Mouse (Mus musculus): ENCODE results near the gene Aif1. TPM values are rescaled to one million over a fixed set of nuclear protein-coding genes. Genes with fewer than 3 reads are reported as not detected.

The Aif1 gene
- polyA plus RNA-seq, 1 experiment from 2014 or later, result 7.3 TPM

DNA sequence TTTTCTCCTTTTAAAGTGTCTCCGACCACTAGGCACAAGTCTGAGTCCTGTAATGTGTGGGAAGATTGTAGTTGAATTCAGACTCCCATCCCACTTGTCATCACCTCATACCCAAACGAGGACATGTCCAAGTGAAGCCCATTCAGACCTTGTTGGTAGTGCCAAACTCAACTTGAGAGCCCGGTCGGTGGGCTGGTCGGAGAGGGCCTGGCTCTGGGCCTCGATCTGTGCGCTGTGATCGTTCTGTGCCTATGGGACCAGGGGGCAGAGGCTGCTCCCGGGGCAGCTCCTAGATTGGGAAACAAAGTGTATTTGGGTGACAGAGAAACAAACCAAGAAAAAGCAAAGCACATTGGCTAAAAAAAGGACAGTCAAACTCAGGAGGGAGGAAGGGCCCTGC, 22.8 kb downstream of the Aif1 start:
- no peaks in the 10 kb centered on the region for H3K27me3 ChIP-seq (replicated peaks)
- no peaks in the 10 kb centered on the region for H3K4me1 ChIP-seq
- ATAC-seq (replicated peaks), result no peak
- H3K4me2 ChIP-seq, result no peak overlapping the region
- 94% methylated on average over 9 of the region's 9 CpGs for WGBS
- H3K4me3 ChIP-seq, result no peak overlapping the region
- H3K9ac ChIP-seq, result no peak overlapping the region
- H3K9me3 ChIP-seq, result no peaks in the 10 kb centered on the region
- H3K27ac ChIP-seq, result no peak overlapping the region
- peaks cover 97% of the 10 kb centered on the region for H3K36me3 ChIP-seq (replicated peaks)

GRCm38 (mm10) chr17:35152121-35152520, 23.7 kb downstream of the Aif1 start:
- no peaks in the 10 kb centered on the region for H3K27me3 ChIP-seq (replicated peaks)
- WGBS, result 92% methylated on average over 4 of the region's 4 CpGs
- ATAC-seq (replicated peaks), result no peak
- H3K4me2 ChIP-seq, result no peak overlapping the region
- H3K4me1 ChIP-seq, result no peaks in the 10 kb centered on the region
- H3K9me3 ChIP-seq, result no peaks in the 10 kb centered on the region
- H3K9ac ChIP-seq, result no peak overlapping the region
- H3K27ac ChIP-seq, result no peak overlapping the region
- peaks cover 95% of the 10 kb centered on the region for H3K36me3 ChIP-seq (replicated peaks)
- no peak overlapping the region for H3K4me3 ChIP-seq

- H3K27me3 ChIP-seq (replicated peaks), result no peaks in the 10 kb centered on the region
- no peak overlapping the region for H3K9ac ChIP-seq
- 0 out of 2 replicates have a peak overlapping the region, but pooled peaks have one; percentile 45 for H3K27ac ChIP-seq
- no peak for ATAC-seq (replicated peaks)
- 72% methylated on average over 5 of the region's 5 CpGs for WGBS
- H3K4me2 ChIP-seq, result no peak overlapping the region
- H3K4me1 ChIP-seq, result no peaks in the 10 kb centered on the region
- no peak overlapping the region for H3K4me3 ChIP-seq
- H3K9me3 ChIP-seq, result no peaks in the 10 kb centered on the region
- H3K36me3 ChIP-seq (replicated peaks), result peaks cover 95% of the 10 kb centered on the region
Measured at GRCm38 (mm10) chr17:35147922-35148639, 27.8 kb downstream of the Aif1 start.

DNA sequence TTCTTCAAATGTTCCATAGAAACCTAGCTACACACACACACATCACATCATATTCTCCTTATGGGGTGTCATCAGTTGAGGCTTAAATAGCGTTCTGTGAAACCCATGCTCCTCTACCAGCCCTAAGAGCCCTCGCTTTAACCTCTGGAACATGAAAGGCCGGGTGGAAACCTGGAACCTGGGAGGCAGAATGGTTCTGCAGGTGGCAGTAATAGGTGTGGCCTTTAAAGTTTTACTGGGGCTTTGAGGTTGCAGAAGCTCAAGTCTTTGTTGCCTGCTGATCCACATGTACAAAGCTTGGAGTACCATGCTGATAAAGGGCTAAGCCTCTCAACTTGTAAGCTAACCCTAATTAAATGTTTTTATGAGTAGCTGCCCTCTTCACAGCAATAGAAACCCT, 28.5 kb downstream of the Aif1 start:
- no peak overlapping the region for H3K4me3 ChIP-seq
- H3K27me3 ChIP-seq (replicated peaks), result no peaks in the 10 kb centered on the region
- ATAC-seq (replicated peaks), result no peak
- H3K9me3 ChIP-seq, result no peaks in the 10 kb centered on the region
- H3K36me3 ChIP-seq (replicated peaks), result peaks cover 95% of the 10 kb centered on the region
- H3K4me2 ChIP-seq, result no peak overlapping the region
- H3K4me1 ChIP-seq, result no peaks in the 10 kb centered on the region
- peak overlapping the region; percentile 45; the same call in 1 of the 2 replicates for H3K27ac ChIP-seq
- 65% methylated on average over 3 of the region's 3 CpGs for WGBS
- no peak overlapping the region for H3K9ac ChIP-seq

- 88% methylated on average over 5 of the region's 5 CpGs for WGBS
- H3K4me1 ChIP-seq, result no peaks in the 10 kb centered on the region
- ATAC-seq (replicated peaks), result no peak
- H3K9me3 ChIP-seq, result no peaks in the 10 kb centered on the region
- H3K9ac ChIP-seq, result no peak overlapping the region
- H3K36me3 ChIP-seq (replicated peaks), result peaks cover 95% of the 10 kb centered on the region
- no peak overlapping the region for H3K4me3 ChIP-seq
- H3K27me3 ChIP-seq (replicated peaks), result no peaks in the 10 kb centered on the region
- no peak overlapping the region for H3K27ac ChIP-seq
- no peak overlapping the region for H3K4me2 ChIP-seq
Measured at GRCm38 (mm10) chr17:35146139-35146538, 29.7 kb downstream of the Aif1 start.

GRCm38 (mm10) chr17:35141971-35142370, 33.9 kb downstream of the Aif1 start:
- Histone ChIP-seq H3K9me3 (no peaks in the 10 kb centered on the region), H3K4me3 (no peak overlapping the region), H3K4me2 (no peak overlapping the region), H3K9ac (no peak overlapping the region), H3K36me3 (replicated peaks) (peaks cover 88% of the 10 kb centered on the region), H3K4me1 (peaks cover 20% of the 10 kb centered on the region), H3K27ac (no peak overlapping the region), H3K27me3 (replicated peaks) (no peaks in the 10 kb centered on the region)
- no peak for ATAC-seq (replicated peaks)
- WGBS, result 89% methylated on average over 6 of the region's 6 CpGs

DNA sequence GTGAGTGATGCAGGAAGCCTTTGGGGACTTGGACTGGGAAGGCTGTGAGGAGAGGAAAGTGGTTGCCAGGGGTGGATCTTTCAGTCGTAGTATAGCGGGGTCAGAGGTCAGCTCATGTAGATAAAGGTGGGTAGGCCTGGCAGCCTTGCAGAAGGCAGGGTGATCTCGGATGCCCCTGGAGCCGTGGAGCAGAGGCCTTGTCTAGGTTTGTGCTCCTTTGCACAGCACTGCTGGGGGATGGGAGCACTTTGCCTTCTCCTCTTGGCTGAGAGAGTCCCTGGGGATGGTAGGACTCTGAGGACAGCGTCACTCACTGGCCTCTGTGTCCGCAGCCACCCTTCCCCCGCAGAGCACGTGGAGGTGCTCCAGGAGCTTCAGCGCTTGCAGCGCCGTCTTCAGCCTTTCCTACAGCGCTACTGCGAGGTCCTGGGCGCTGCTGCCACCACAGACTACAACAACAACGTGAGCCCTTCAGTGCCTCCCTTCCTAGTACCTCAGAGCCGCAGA, 35.3 kb downstream of the Aif1 start:
- no peak overlapping the region for H3K9ac ChIP-seq
- H3K4me1 ChIP-seq, result peaks cover 29% of the 10 kb centered on the region
- no peak overlapping the region for H3K4me3 ChIP-seq
- H3K36me3 ChIP-seq (replicated peaks), result peaks cover 74% of the 10 kb centered on the region
- H3K27ac ChIP-seq, result no peak overlapping the region
- no peak overlapping the region for H3K4me2 ChIP-seq
- no peaks in the 10 kb centered on the region for H3K9me3 ChIP-seq
- WGBS, result 74% methylated on average over 16 of the region's 16 CpGs
- ATAC-seq (replicated peaks), result no peak
- H3K27me3 ChIP-seq (replicated peaks), result no peaks in the 10 kb centered on the region

- H3K36me3 ChIP-seq (replicated peaks), result peaks cover 61% of the 10 kb centered on the region
- ATAC-seq (replicated peaks), result no peak
Measured at GRCm38 (mm10) chr17:35139269-35139668, 36.6 kb downstream of the Aif1 start.

GRCm38 (mm10) chr17:35135591-35136320, 40.1 kb downstream of the Aif1 start:
- ATAC-seq (replicated peaks), result peak; percentile 75
- Histone ChIP-seq H3K4me2 (peak overlapping the region; percentile 88), H3K27ac (peak overlapping the region; percentile 97), H3K9ac (peak overlapping the region; percentile 77), H3K36me3 (replicated peaks) (peaks cover 26% of the 10 kb centered on the region), H3K27me3 (replicated peaks) (no peaks in the 10 kb centered on the region), H3K4me3 (peak overlapping the region; percentile 85), H3K4me1 (peaks cover 29% of the 10 kb centered on the region), H3K9me3 (no peaks in the 10 kb centered on the region)
- under 1% methylated on average over 42 of the region's 43 CpGs for WGBS

More at GRCm38 (mm10) chr17:35139269-35139668, 36.6 kb downstream of the Aif1 start:
- Histone ChIP-seq H3K27me3 (replicated peaks) (no peaks in the 10 kb centered on the region), H3K4me2 (no peak overlapping the region), H3K9me3 (no peaks in the 10 kb centered on the region), H3K27ac (no peak overlapping the region), H3K9ac (no peak overlapping the region), H3K4me3 (no peak overlapping the region), H3K4me1 (peaks cover 29% of the 10 kb centered on the region)
- WGBS, result 96% methylated on average over 3 of the region's 3 CpGs

DNA sequence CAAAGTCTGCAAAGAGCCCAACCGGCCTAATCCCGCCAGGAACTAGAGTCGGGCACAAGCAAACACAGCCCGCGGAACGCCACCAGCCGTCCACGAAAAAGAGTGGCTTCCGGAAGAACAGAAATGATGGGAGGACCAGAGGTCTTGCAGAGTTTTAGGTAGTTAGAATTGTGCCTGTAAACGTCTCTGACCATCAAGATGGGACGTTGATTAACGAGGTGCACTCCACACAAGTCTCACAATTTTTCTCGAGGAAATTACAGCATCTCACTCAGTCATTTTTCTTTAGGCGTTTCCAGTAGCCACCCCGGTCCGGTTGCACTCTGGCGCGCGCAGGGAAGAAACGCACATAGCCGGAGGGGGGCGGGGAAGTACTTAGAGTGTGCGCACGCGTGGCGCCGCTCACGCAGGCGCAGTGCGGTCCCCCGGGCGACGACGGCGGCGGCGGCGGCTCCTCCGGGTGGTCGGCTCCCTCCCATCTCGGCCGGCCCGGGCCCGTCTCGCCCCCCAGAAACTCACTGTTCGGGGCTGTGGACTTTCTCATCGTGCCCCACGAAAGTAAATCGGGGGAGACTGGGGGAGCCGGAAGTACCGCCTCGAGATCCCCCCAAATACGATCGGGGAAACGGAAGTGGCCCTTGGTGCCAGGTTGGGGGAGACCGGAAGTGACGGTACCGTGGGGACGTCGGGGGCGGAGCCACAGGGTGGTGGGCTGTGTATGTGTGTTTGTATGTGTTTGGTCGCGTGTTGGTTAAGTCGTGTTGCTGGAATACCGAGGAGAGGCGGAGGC, 40.9 kb downstream of the Aif1 start, which contains the start of gene Bag6:
TSS of gene Bag6 (plus strand) at position 378 of the 790 bp plus-strand sequence.
- WGBS, result under 1% methylated on average over 65 of the region's 66 CpGs
- H3K4me3 ChIP-seq, result peak within 1 kb of the TSS; percentile 85
- peak; percentile 95 for ATAC-seq (replicated peaks)
- H3K9me3 ChIP-seq, result no peaks in the 10 kb centered on the region
- H3K4me1 ChIP-seq, result peaks cover 29% of the 10 kb centered on the region
- peaks cover 18% of the 10 kb centered on the region for H3K36me3 ChIP-seq (replicated peaks)
- H3K27me3 ChIP-seq (replicated peaks), result no peaks in the 10 kb centered on the region
- peak within 1 kb of the TSS; percentile 97 for H3K27ac ChIP-seq
- H3K4me2 ChIP-seq, result peak within 1 kb of the TSS; percentile 88
- peak within 1 kb of the TSS; percentile 77 for H3K9ac ChIP-seq

DNA sequence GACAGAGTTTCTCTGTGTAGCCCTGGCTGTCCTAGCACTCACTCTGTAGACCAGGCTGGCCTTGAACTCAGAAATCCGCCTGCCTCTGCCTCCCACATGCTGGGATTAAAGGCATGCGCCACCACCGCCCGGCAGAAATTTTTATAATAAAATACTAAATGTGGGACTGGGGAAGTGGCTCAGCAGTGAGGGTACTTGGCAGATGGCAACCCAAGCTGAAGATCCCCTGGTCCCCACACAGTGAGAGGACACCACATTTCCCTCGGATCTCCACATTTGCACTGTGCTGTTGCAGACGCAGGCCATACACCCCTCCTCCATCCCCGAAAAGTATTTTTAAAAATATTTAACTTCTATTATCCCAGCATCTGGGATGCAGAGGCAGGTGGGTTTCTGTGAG, 42.4 kb downstream of the Aif1 start:
- H3K27me3 ChIP-seq (replicated peaks), result no peaks in the 10 kb centered on the region
- no peaks in the 10 kb centered on the region for H3K9me3 ChIP-seq
- no peak overlapping the region for H3K27ac ChIP-seq
- no peak for ATAC-seq (replicated peaks)
- H3K4me3 ChIP-seq, result no peak overlapping the region
- H3K9ac ChIP-seq, result no peak overlapping the region
- peaks cover 4% of the 10 kb centered on the region for H3K36me3 ChIP-seq (replicated peaks)
- WGBS, result 93% methylated on average over 7 of the region's 7 CpGs
- peaks cover 31% of the 10 kb centered on the region for H3K4me1 ChIP-seq
- H3K4me2 ChIP-seq, result no peak overlapping the region

- ATAC-seq (replicated peaks), result no peak
- Histone ChIP-seq H3K9me3 (no peaks in the 10 kb centered on the region), H3K27ac (no peak overlapping the region), H3K4me3 (no peak overlapping the region), H3K36me3 (replicated peaks) (no peaks in the 10 kb centered on the region), H3K4me2 (no peak overlapping the region), H3K9ac (no peak overlapping the region), H3K4me1 (peaks cover 27% of the 10 kb centered on the region), H3K27me3 (replicated peaks) (no peaks in the 10 kb centered on the region)
- WGBS, result 76% methylated on average over 3 of the region's 3 CpGs
Measured at GRCm38 (mm10) chr17:35132174-35132560, 43.7 kb downstream of the Aif1 start.

Data from midbrain, embryonic 15.5 days (tissue).